Mouse (Mus musculus): Measurements from ENCODE around the gene Crip1. TPM values are rescaled to one million over a fixed set of nuclear protein-coding genes. Genes with fewer than 3 reads are reported as not detected.

The Crip1 gene
- polyA plus RNA-seq, 1 experiment = 46.3 TPM

GRCm38 (mm10) chr12:113181020-113181419, 34.9 kb downstream of the Crip1 start:
- TF ChIP-seq GATA1 (IDR thresholded peaks at IDR 0.05; ENCODE audit: low read length) = no peak

GRCm38 (mm10) chr12:113184945-113185344, 38.8 kb downstream of the Crip1 start:
- no peak for TF ChIP-seq GATA1 (IDR thresholded peaks at IDR 0.05; ENCODE audit: low read length)

- no peak for TF ChIP-seq GATA1 (IDR thresholded peaks at IDR 0.05; ENCODE audit: low read length)
Observed at GRCm38 (mm10) chr12:113185442-113186291, 39.6 kb downstream of the Crip1 start, which contains the start of gene Tmem121. Gene Tmem121 (plus strand): TSS chr12:113185930.

GRCm38 (mm10) chr12:113186326-113187010, 40.4 kb downstream of the Crip1 start:
- TF ChIP-seq GATA1 (IDR thresholded peaks at IDR 0.05; ENCODE audit: low read length) = no peak

- no peak for TF ChIP-seq GATA1 (IDR thresholded peaks at IDR 0.05; ENCODE audit: low read length)
Observed at GRCm38 (mm10) chr12:113187011-113187375, 40.9 kb downstream of the Crip1 start.

- no peak for TF ChIP-seq GATA1 (IDR thresholded peaks at IDR 0.05; ENCODE audit: low read length)
Observed at GRCm38 (mm10) chr12:113187584-113188295, 41.6 kb downstream of the Crip1 start.

- TF ChIP-seq GATA1 (IDR thresholded peaks at IDR 0.05; ENCODE audit: low read length) = no peak
Observed at GRCm38 (mm10) chr12:113188349-113189055, 42.4 kb downstream of the Crip1 start.

GRCm38 (mm10) chr12:113193423-113193822, 47.3 kb downstream of the Crip1 start:
- TF ChIP-seq GATA1 (IDR thresholded peaks at IDR 0.05; ENCODE audit: low read length) = no peak

- TF ChIP-seq GATA1 (IDR thresholded peaks at IDR 0.05; ENCODE audit: low read length) = no peak
Observed at GRCm38 (mm10) chr12:113201301-113201700, 55.2 kb downstream of the Crip1 start.

GRCm38 (mm10) chr12:113202008-113202407, 55.9 kb downstream of the Crip1 start:
- TF ChIP-seq GATA1 (IDR thresholded peaks at IDR 0.05; ENCODE audit: low read length) = no peak

Other genes starting within 250 kb of the Crip1 start
- gene Jag2, start 216.5 kb upstream of the Crip1 start, polyA plus RNA-seq (2012) = 0.55 and 0.84 TPM in 2 replicates
- 12.4 and 13.5 TPM in 2 replicates for gene Nudt14, start 204.2 kb upstream of the Crip1 start, polyA plus RNA-seq (2012)
- 75.1 and 103 TPM in 2 replicates for gene Btbd6, start 169.8 kb upstream of the Crip1 start, polyA plus RNA-seq (2012)
- gene Brf1, start 145.6 kb upstream of the Crip1 start, polyA plus RNA-seq (2012) = 35.6 and 40.2 TPM in 2 replicates
- gene Pacs2, start 131.8 kb upstream of the Crip1 start, polyA plus RNA-seq (2012) = 22.1 and 24.7 TPM in 2 replicates
- gene Tex22, start 71.8 kb upstream of the Crip1 start, polyA plus RNA-seq (2012) = not detected in 2 replicates
- 336 and 385 TPM in 2 replicates for gene Mta1, start 48.0 kb upstream of the Crip1 start, polyA plus RNA-seq (2012)
- 12.7 and 16.8 TPM in 2 replicates for gene Crip2, start 6.1 kb upstream of the Crip1 start, polyA plus RNA-seq (2012)
- 25.3 and 32.0 TPM in 2 replicates for gene Tedc1, start 10.1 kb downstream of the Crip1 start, polyA plus RNA-seq (2012)
- not detected in 2 replicates for gene Tmem121, start 39.6 kb downstream of the Crip1 start, polyA plus RNA-seq (2012)